Mouse (Mus musculus) gastrocnemius, adult 2 months (tissue): ENCODE measurements around the gene Lonrf2. TPM values are rescaled to one million over a fixed set of nuclear protein-coding genes. Genes with fewer than 3 reads are reported as not detected.

Experiments used
- DNase-seq: peaks from one replicate; pipeline ENCODE4 v3.0.0; 2022
- H3K27ac ChIP-seq: fragments of 200-600 bp; 2 replicates; pipeline ENCODE4 v1.8.1; 2022; ENCODE audit warnings: mild to moderate bottlenecking
- H3K4me3 ChIP-seq: fragments of 200-600 bp; 2 replicates; pipeline ENCODE4 v1.8.1; 2022; ENCODE audit warnings: mild to moderate bottlenecking, moderate library complexity
- CTCF ChIP-seq: fragments of 200-600 bp; IDR thresholded peaks from 2 replicates; pipeline ENCODE4 v1.8.1; 2022; ENCODE audit warnings: antibody characterized with exemption, mild to moderate bottlenecking, moderate library complexity
- intact Hi-C: fragments of 180-260 bp; cut with DNase I; formaldehyde crosslinking; loops from one replicate; pipeline ENCODE4 v1.15.1; 2025
- total RNA-seq, 2 experiments: library from RNA; stranded (reverse); gene quantifications; 2 replicates each; pipeline ENCODE4 v1.2.3; 2021

Lonrf2 gene
- total RNA-seq, 2 experiments from 2014 or later, result 0.15 to 0.73 TPM

DNA sequence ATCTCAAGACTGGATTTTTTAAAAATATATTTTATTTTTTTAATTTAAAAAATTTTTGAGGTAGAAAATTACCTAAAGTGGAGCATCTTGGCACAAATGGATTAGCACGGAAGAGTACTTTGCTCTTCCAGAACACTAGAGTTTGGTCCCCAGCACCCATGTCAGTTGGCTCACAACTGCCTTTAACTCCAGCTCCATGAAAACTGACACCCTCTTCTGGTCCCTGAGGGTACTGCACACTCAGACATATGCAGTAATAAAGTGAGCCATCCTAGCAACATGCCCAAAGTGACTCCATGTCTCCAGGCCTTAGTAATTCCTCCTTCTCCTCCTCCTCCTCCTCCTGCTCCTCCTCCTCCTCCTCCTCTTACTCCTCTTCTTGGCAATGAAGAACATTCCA lies 58.2 kb downstream of the Lonrf2 start:
- Histone ChIP-seq H3K4me3 (no peak overlapping the region), H3K27ac (no peak overlapping the region)
- DNase-seq, result no peak
- intact Hi-C loops, result no loop called here
- no peak for TF ChIP-seq CTCF

GRCm38 (mm10) chr1:38777500-38777899 lies 59.0 kb downstream of the Lonrf2 start:
- intact Hi-C loops, result no loop called here
- no peak overlapping the region for H3K4me3 ChIP-seq

GRCm38 (mm10) chr1:38775713-38776112 lies 60.8 kb downstream of the Lonrf2 start:
- no peak overlapping the region for H3K4me3 ChIP-seq
- DNase-seq, result no peak
- no peak for TF ChIP-seq CTCF
- intact Hi-C loops, result no loop called here
- no peak overlapping the region for H3K27ac ChIP-seq

More at GRCm38 (mm10) chr1:38777500-38777899, 59.0 kb downstream of the Lonrf2 start:
- no peak for DNase-seq
- H3K27ac ChIP-seq, result no peak overlapping the region
- no peak for TF ChIP-seq CTCF

DNA sequence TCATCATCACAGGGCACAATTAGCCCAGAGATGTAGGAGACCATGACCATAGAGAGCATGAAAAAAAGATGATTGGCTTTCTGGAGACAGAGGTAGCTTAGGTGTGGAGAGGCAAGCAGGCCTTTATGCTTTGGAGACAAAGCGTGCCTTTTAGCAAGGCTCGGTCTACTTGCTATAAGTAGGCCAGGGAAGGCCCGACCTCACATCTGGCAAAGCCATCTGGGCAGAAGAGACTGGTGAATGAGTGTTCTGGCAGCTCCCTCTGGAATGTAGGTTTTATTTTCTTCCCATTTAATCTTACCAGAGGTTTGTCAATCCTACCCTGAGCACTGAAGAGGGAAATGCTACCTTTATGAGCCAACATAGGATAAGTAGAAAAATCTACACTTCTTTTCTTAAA lies 65.8 kb downstream of the Lonrf2 start:
- Histone ChIP-seq H3K27ac (no peak overlapping the region), H3K4me3 (no peak overlapping the region)
- TF ChIP-seq CTCF, result no peak
- no peak for DNase-seq
- intact Hi-C loops, result loop anchor here (1.0 to 2.0 kb wide), 2 partner anchors 378 to 585 kb away; no protein-coding TSS in a partner anchor

DNA sequence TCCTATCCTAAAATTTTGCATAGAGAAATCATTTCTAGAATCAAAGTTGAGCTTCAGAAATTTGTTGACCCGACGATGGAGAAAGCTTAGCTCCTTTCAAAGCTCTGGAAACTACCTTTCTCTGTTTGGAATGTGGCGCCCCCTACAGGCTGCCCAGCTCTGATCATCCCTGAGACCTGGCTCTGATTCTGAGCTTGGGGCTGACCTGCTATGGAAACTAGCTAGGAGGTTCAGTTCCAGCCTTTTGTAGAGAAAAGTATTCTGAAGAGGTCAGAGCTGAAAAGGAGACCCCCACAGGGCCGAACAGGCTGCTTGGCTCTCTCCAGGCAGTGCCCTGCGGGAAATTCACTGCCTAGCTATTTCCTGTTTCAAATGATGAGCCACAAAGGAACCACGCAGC lies 66.6 kb downstream of the Lonrf2 start:
- peak; percentile 62 for DNase-seq
- no peak overlapping the region for H3K4me3 ChIP-seq
- no peak overlapping the region for H3K27ac ChIP-seq
- TF ChIP-seq CTCF, result peak; percentile 74
- intact Hi-C loops, result loop anchor here (1.0 to 2.0 kb wide), 2 partner anchors 377 to 585 kb away; no protein-coding TSS in a partner anchor

DNA sequence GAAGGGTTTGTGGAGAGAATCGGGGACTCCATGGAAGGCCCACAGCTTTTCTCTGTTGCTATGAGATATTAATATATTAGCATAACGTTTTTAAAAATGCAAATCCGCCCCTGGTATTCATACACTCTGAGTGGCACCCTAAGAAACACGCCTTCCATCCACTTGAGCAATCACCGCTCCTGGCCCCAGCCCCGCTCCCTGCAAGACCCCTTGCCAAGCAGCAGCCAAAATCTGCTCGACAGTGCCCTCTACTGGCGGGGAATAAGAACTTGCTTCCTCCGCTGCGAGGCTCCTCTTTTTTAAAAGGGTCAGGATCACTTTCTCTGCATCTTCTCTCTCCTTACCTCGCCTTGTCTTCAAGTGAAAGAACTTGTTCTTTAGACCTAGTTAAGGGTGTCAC lies 68.7 kb downstream of the Lonrf2 start:
- DNase-seq, result peak; percentile 77
- no peak overlapping the region for H3K27ac ChIP-seq
- peak; percentile 80 for TF ChIP-seq CTCF
- no peak overlapping the region for H3K4me3 ChIP-seq
- intact Hi-C loops, result no loop called here

- TF ChIP-seq CTCF, result no peak
- Histone ChIP-seq H3K27ac (no peak overlapping the region), H3K4me3 (no peak overlapping the region)
- DNase-seq, result no peak
- intact Hi-C loops, result loop anchor here (1.0 kb wide), 1 partner anchor 580 kb away; no protein-coding TSS in a partner anchor
Measured at GRCm38 (mm10) chr1:38766661-38767572, 69.6 kb downstream of the Lonrf2 start.

- intact Hi-C loops, result loop anchor here (1.0 kb wide), 1 partner anchor 579 kb away; no protein-coding TSS in a partner anchor
- no peak for TF ChIP-seq CTCF
- no peak for DNase-seq
- Histone ChIP-seq H3K27ac (no peak overlapping the region), H3K4me3 (no peak overlapping the region)
Measured at GRCm38 (mm10) chr1:38766254-38766653, 70.3 kb downstream of the Lonrf2 start.

GRCm38 (mm10) chr1:38763960-38764613 lies 72.4 kb downstream of the Lonrf2 start:
- no peak for DNase-seq
- Histone ChIP-seq H3K27ac (no peak overlapping the region), H3K4me3 (no peak overlapping the region)
- intact Hi-C loops, result no loop called here
- TF ChIP-seq CTCF, result no peak

DNA sequence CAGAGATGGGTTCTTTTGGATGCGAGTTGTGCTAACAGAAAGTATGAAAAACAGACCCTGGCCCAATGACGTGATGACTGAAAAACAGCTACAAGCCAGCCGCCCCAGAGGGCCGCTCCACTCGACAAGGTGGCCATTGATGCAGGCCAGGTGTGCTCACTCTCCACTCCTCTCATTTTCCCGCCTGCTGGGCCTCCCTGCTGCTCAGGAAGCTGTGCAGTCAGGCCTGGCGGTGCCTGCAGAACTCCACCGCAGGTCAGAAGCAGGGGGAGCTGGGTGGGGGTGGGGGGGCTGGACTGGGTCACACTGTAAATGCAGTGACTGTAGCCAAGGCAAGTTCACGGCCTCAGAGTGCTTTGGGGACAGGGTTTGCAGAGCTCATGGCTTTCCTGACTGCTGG lies 76.1 kb downstream of the Lonrf2 start:
- H3K27ac ChIP-seq, result no peak overlapping the region
- intact Hi-C loops, result no loop called here
- no peak overlapping the region for H3K4me3 ChIP-seq

DNA sequence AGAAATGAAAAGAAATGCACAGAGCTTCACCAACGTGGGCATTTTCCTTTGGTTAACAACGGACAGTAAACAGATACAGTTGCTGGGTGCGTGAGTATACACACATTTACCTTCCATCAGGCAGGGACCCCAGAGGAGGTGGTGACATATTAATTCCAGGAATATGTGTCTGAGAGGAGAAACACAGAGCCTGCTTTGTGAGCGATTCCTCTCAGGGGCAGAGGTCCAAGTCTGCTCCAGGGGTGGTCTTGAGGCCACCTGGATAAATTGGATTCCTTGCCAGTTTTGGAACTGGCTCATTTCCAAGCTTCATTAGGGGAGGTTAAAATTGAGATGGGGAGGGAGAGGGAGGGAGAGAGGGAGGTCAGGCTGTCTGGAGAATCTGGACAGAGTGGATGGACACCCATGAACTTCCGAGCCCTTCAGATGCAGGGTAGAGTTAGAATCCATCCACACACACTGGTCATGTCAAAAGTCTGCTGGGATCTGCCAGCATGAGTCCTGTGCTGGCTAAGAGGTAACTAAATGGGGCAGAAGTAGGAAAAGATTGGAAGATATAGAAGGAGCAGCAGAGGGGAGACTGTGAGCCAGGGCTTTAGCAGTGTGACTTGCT lies 78.6 kb downstream of the Lonrf2 start:
- DNase-seq, result no peak
- Histone ChIP-seq H3K4me3 (no peak overlapping the region), H3K27ac (no peak overlapping the region)
- intact Hi-C loops, result no loop called here
- no peak for TF ChIP-seq CTCF

More for the DNA sequence above, 76.1 kb downstream of the Lonrf2 start:
- no peak for DNase-seq
- TF ChIP-seq CTCF, result no peak

GRCm38 (mm10) chr1:38743863-38744262 lies 92.6 kb downstream of the Lonrf2 start:
- no peak overlapping the region for H3K4me3 ChIP-seq
- no peak for TF ChIP-seq CTCF
- intact Hi-C loops, result no loop called here
- no peak for DNase-seq
- H3K27ac ChIP-seq, result no peak overlapping the region

Other genes starting within 250 kb of the Lonrf2 start
- gene Aff3, start 171.8 kb downstream of the Lonrf2 start, total RNA-seq, result 1 to 10 TPM; 1.2 to 4.4 TPM
- gene Chst10, start 61.5 kb upstream of the Lonrf2 start, total RNA-seq, result under 1 TPM; 0.17 to 0.26 TPM
- gene Nms, start 102.4 kb upstream of the Lonrf2 start, total RNA-seq, result not detected
- 10 to 100 TPM; 68.9 to 69.1 TPM for gene Pdcl3, start 148.9 kb upstream of the Lonrf2 start, total RNA-seq